Mouse (Mus musculus): ENCODE measurements at regions not wholly inside any gene's neighbourhood (a gene's known extent, or its start where the extent isn't known, plus 50 kb on each side); places are given as distances from the start of the nearest gene placed in this dataset.

- Histone ChIP-seq H3K27me3 (no peaks in the 10 kb centered on the region), H3K4me2 (replicated peaks) (no peak overlapping the region), H3K4me1 (peaks cover 25% of the 10 kb centered on the region), H3K9me3 (no peaks in the 10 kb centered on the region), H3K36me3 (no peaks in the 10 kb centered on the region), H3K9ac (no peak overlapping the region), H3K27ac (peak overlapping the region; percentile 77), H3K4me3 (no peak overlapping the region)
- 29% methylated on average over 15 of the region's 15 CpGs for WGBS
- ATAC-seq (ENCODE audit: insufficient number of reproducible peaks, insufficient read depth, low FRiP score, low TSS enrichment), result no peak
Measured at GRCm38 (mm10) chr5:149338016-149338696, 73.4 kb upstream of the Medag start.

GRCm38 (mm10) chr5:149338697-149339078 is 72.9 kb upstream of the Medag start:
- no peaks in the 10 kb centered on the region for H3K36me3 ChIP-seq
- H3K4me3 ChIP-seq, result no peak overlapping the region
- H3K9ac ChIP-seq, result no peak overlapping the region
- H3K4me2 ChIP-seq (replicated peaks), result no peak overlapping the region
- H3K27me3 ChIP-seq, result no peaks in the 10 kb centered on the region
- no peaks in the 10 kb centered on the region for H3K9me3 ChIP-seq
- ATAC-seq (ENCODE audit: insufficient number of reproducible peaks, insufficient read depth, low FRiP score, low TSS enrichment), result 0 out of 2 replicates have a peak, but pooled peaks have one; percentile 32
- H3K27ac ChIP-seq, result peak overlapping the region; percentile 77
- 22% methylated on average over 5 of the region's 5 CpGs for WGBS
- H3K4me1 ChIP-seq, result peaks cover 25% of the 10 kb centered on the region

- WGBS, result 87% methylated on average over 7 of the region's 7 CpGs
- Histone ChIP-seq H3K9ac (no peak overlapping the region), H3K9me3 (no peaks in the 10 kb centered on the region), H3K27ac (no peak overlapping the region), H3K27me3 (no peaks in the 10 kb centered on the region), H3K4me2 (replicated peaks) (no peak overlapping the region), H3K4me3 (no peak overlapping the region), H3K36me3 (no peaks in the 10 kb centered on the region), H3K4me1 (peaks cover 25% of the 10 kb centered on the region)
- no peak for ATAC-seq (ENCODE audit: insufficient number of reproducible peaks, insufficient read depth, low FRiP score, low TSS enrichment)
Measured at GRCm38 (mm10) chr5:149340361-149340760, 71.2 kb upstream of the Medag start.

GRCm38 (mm10) chr5:149341461-149341860 is 70.1 kb upstream of the Medag start:
- Histone ChIP-seq H3K27ac (no peak overlapping the region), H3K36me3 (no peaks in the 10 kb centered on the region), H3K4me1 (peaks cover 17% of the 10 kb centered on the region), H3K27me3 (no peaks in the 10 kb centered on the region), H3K4me2 (replicated peaks) (no peak overlapping the region), H3K9ac (no peak overlapping the region), H3K9me3 (no peaks in the 10 kb centered on the region), H3K4me3 (no peak overlapping the region)
- 52% methylated on average over 6 of the region's 6 CpGs for WGBS
- no peak for ATAC-seq (ENCODE audit: insufficient number of reproducible peaks, insufficient read depth, low FRiP score, low TSS enrichment)

DNA sequence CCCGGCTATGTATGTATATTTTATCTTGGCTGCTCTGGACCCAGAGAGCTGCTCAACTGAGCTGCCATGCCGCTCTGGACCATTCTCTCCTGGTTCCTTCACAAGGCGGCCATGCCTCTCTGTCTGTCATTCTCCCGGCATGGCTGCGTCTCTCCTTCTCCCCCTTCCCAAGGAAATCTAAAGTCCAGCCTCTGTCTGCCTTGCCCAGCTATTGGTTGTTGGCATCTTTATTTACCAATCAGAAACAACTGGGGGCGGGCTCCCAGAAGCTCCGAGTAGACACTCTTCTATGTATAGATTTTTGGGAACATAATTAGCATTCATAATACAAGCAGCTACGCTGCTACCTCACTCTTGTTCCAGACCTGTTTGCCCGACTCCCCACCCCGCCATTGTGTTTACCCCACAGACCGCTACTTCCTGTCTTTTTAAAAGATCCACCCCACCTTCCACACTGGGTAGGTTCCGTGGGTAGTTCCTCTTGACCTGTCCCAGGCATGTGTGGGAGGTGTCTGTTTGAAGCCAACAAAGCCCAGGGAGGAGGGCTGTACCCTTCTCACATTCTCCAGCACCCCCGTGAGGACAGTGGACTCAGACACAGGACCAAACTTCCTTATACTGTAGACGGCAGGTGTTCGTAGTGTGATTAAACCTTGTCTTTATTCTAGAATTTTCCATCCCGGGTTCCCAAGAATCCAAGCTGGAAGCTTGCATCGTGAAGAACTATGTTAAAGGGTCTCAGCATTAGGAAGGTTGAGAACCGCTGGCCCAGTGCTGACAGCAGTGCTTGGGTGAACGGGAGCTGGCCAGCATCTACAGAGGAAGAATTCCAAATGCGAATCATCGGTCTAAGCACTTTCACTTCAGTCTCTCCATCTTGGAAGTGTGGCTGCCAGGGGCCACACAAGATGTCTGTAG is 67.7 kb upstream of the Medag start:
- Histone ChIP-seq H3K9me3 (no peaks in the 10 kb centered on the region), H3K4me2 (replicated peaks) (no peak overlapping the region), H3K36me3 (no peaks in the 10 kb centered on the region), H3K9ac (no peak overlapping the region), H3K4me1 (peaks cover 6% of the 10 kb centered on the region), H3K4me3 (no peak overlapping the region), H3K27me3 (no peaks in the 10 kb centered on the region), H3K27ac (no peak overlapping the region)
- no peak for ATAC-seq (ENCODE audit: insufficient number of reproducible peaks, insufficient read depth, low FRiP score, low TSS enrichment)
- 88% methylated on average over 21 of the region's 21 CpGs for WGBS

GRCm38 (mm10) chr5:149344528-149344855 is 67.1 kb upstream of the Medag start:
- no peak overlapping the region for H3K9ac ChIP-seq
- WGBS, result 90% methylated on average over 4 of the region's 4 CpGs
- H3K4me1 ChIP-seq, result peaks cover 4% of the 10 kb centered on the region; the same call in 1 of the 2 replicates
- no peak overlapping the region for H3K27ac ChIP-seq
- H3K4me3 ChIP-seq, result no peak overlapping the region
- no peaks in the 10 kb centered on the region for H3K27me3 ChIP-seq
- H3K4me2 ChIP-seq (replicated peaks), result no peak overlapping the region
- H3K36me3 ChIP-seq, result no peaks in the 10 kb centered on the region
- no peaks in the 10 kb centered on the region for H3K9me3 ChIP-seq
- no peak for ATAC-seq (ENCODE audit: insufficient number of reproducible peaks, insufficient read depth, low FRiP score, low TSS enrichment)

DNA sequence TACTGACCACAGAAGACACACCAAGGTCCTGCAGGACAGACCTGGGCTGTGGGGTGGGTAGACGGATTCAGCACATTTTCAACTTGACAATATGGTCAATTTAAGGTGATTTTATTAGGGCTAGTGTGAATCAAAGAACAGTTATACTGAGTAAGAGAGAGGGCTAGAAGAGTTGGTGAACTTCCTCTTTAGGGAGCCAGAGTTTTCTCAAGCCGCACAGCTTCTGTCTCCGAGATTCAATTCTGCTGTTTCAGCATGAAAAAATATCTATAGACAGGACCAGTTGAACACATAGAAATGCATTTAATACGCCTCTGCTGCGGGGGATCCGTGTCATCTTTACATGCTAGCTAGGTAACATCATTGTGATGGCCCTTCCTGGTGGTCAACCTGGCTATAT is 66.4 kb upstream of the Medag start:
- Histone ChIP-seq H3K27me3 (no peaks in the 10 kb centered on the region), H3K27ac (no peak overlapping the region)

GRCm38 (mm10) chr5:149349685-149350084 is 61.9 kb upstream of the Medag start:
- no peak for ATAC-seq (ENCODE audit: insufficient number of reproducible peaks, insufficient read depth, low FRiP score, low TSS enrichment)
- 51% methylated on average over 8 of the region's 8 CpGs for WGBS
- no peak overlapping the region for H3K4me3 ChIP-seq

More for the DNA sequence above, 66.4 kb upstream of the Medag start:
- WGBS, result 84% methylated on average over 6 of the region's 6 CpGs
- no peak for ATAC-seq (ENCODE audit: insufficient number of reproducible peaks, insufficient read depth, low FRiP score, low TSS enrichment)
- Histone ChIP-seq H3K4me1 (peaks cover 8% of the 10 kb centered on the region; the same call in 1 of the 2 replicates), H3K4me3 (no peak overlapping the region), H3K4me2 (replicated peaks) (no peak overlapping the region), H3K9me3 (no peaks in the 10 kb centered on the region), H3K36me3 (no peaks in the 10 kb centered on the region), H3K9ac (no peak overlapping the region)

GRCm38 (mm10) chr5:149353039-149353655 is 58.4 kb upstream of the Medag start:
- no peak overlapping the region for H3K9ac ChIP-seq
- no peak overlapping the region for H3K4me3 ChIP-seq
- peaks cover 29% of the 10 kb centered on the region for H3K4me1 ChIP-seq

More at GRCm38 (mm10) chr5:149349685-149350084, 61.9 kb upstream of the Medag start:
- H3K36me3 ChIP-seq, result no peaks in the 10 kb centered on the region
- H3K9ac ChIP-seq, result no peak overlapping the region
- no peak overlapping the region for H3K4me2 ChIP-seq (replicated peaks)
- peaks cover 27% of the 10 kb centered on the region for H3K4me1 ChIP-seq
- H3K9me3 ChIP-seq, result no peaks in the 10 kb centered on the region
- H3K27me3 ChIP-seq, result no peaks in the 10 kb centered on the region
- no peak overlapping the region for H3K27ac ChIP-seq

GRCm38 (mm10) chr5:149354448-149355115 is 57.0 kb upstream of the Medag start:
- H3K36me3 ChIP-seq, result no peaks in the 10 kb centered on the region
- H3K9me3 ChIP-seq, result 0 out of 2 replicates have a peak, but pooled peaks cover under 1% of the 10 kb centered on the region
- no peak overlapping the region for H3K4me3 ChIP-seq
- H3K27ac ChIP-seq, result no peak overlapping the region
- no peak for ATAC-seq (ENCODE audit: insufficient number of reproducible peaks, insufficient read depth, low FRiP score, low TSS enrichment)
- peaks cover 24% of the 10 kb centered on the region for H3K4me1 ChIP-seq
- WGBS, result 80% methylated on average over 4 of the region's 4 CpGs
- H3K27me3 ChIP-seq, result no peaks in the 10 kb centered on the region
- no peak overlapping the region for H3K9ac ChIP-seq
- no peak overlapping the region for H3K4me2 ChIP-seq (replicated peaks)

More at GRCm38 (mm10) chr5:149353039-149353655, 58.4 kb upstream of the Medag start:
- H3K27ac ChIP-seq, result peak overlapping the region; percentile 85
- no peaks in the 10 kb centered on the region for H3K9me3 ChIP-seq
- no peak overlapping the region for H3K4me2 ChIP-seq (replicated peaks)
- H3K27me3 ChIP-seq, result no peaks in the 10 kb centered on the region
- 10% methylated on average over 14 of the region's 14 CpGs for WGBS
- ATAC-seq (ENCODE audit: insufficient number of reproducible peaks, insufficient read depth, low FRiP score, low TSS enrichment), result peak; percentile 86
- H3K36me3 ChIP-seq, result no peaks in the 10 kb centered on the region

DNA sequence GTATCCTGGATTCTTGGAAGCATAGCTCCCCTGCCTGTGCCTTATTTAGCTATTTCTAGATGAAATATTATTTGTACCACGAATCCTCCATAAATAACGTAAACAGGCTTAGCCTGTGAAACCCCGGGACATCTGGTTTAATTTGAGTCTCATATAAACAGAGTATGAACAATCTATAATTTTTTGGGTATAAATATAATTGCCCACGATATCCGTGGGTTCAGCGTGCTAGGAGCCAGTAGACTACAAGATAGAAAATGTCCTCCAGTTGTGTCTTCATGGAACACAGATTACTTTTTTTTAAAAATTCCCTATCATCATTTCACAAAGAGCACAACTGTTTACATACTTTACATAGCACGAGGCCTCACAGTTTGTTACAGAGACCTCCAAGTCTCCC is 56.4 kb upstream of the Medag start:
- Histone ChIP-seq H3K9me3 (0 out of 2 replicates have a peak, but pooled peaks cover 6% of the 10 kb centered on the region), H3K4me3 (no peak overlapping the region), H3K9ac (no peak overlapping the region), H3K27me3 (no peaks in the 10 kb centered on the region), H3K36me3 (no peaks in the 10 kb centered on the region), H3K4me2 (replicated peaks) (no peak overlapping the region), H3K4me1 (peaks cover 21% of the 10 kb centered on the region), H3K27ac (no peak overlapping the region)
- WGBS, result 64% methylated on average over 7 of the region's 7 CpGs
- ATAC-seq (ENCODE audit: insufficient number of reproducible peaks, insufficient read depth, low FRiP score, low TSS enrichment), result no peak
